Mouse (Mus musculus): ENCODE results near the gene Plbd2.

DNA sequence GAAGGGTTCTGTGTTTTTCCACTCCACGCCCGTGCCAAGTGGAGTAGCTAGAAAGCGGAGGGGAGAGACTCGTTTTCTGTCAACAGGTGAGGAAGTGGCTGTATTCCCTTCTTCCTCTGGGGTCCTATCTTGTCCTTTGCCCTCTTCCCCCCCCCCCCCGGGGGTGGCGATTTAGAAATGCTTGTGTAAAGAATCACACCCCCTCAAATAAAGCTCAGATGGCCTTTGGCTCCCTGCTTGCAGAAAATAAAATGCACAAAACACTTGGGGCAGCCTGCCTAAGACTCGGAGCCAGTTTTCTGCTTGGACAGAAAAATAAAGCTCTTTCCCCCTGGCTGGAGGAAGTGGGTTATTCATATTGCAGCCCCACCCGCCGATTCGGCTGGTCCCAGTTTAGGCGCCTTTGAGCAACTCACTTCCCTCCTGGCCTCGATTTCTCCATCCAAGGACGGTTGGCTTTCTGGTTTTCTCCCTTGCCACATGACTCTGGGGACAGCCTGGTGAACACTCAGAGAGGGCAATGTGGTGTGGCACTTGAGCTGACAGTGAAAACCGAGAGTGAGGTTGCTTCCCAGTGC, 8.3 kb upstream of the Plbd2 start:
- TF ChIP-seq MYOD1 (IDR thresholded peaks at IDR 0.05; ENCODE audit: control insufficient read depth, insufficient read length, low read depth) (no peak), CTCF (IDR thresholded peaks at IDR 0.05; ENCODE audit: control insufficient read depth, insufficient read depth, insufficient read length) (no peak)

Measured in C2C12 (cell line).